Mouse (Mus musculus) intestine, postnatal 0 days (tissue): ENCODE data around the gene Olfr593. TPM values are rescaled to one million over a fixed set of nuclear protein-coding genes. Genes with fewer than 3 reads are reported as not detected.
"Not testable (repeated sequence)": the region's sequence is repeated elsewhere in the genome, so short reads cannot be mapped to it uniquely, and the experiment has no call there.

ENCODE experiments used
- ATAC-seq: fragments of 200-750 bp; cut with Nextera tagmentation; 2 replicates; pipeline ENCODE4 v1.8.0; 2017; ENCODE audit warnings: mild to moderate bottlenecking, moderate TSS enrichment, moderate library complexity
- H3K27ac ChIP-seq: fragments of 300-500 bp; sonication (generic); 2 replicates; pipeline ENCODE4 v1.5.1; 2014; ENCODE audit warnings: mild to moderate bottlenecking, low read depth, low read length, moderate library complexity
- H3K27me3 ChIP-seq: fragments of 300-500 bp; sonication (generic); replicated peaks from 2 replicates; pipeline ENCODE4 v1.6.1; 2014; ENCODE audit warnings: low read length, mixed read lengths; ENCODE audit not compliant: control insufficient read depth, insufficient read depth
- H3K36me3 ChIP-seq: fragments of 300-500 bp; sonication (generic); 2 replicates; pipeline ENCODE4 v1.6.1; 2014; ENCODE audit warnings: mild to moderate bottlenecking, moderate library complexity; ENCODE audit not compliant: control insufficient read depth, insufficient read depth
- H3K4me1 ChIP-seq: fragments of 300-500 bp; sonication (generic); replicated peaks from 2 replicates; pipeline ENCODE4 v1.6.1; 2014; ENCODE audit warnings: antibody characterized with exemption, low read length, mixed read lengths; ENCODE audit not compliant: control insufficient read depth, insufficient read depth
- H3K4me2 ChIP-seq: fragments of 300-500 bp; sonication (generic); replicated peaks from 2 replicates; pipeline ENCODE4 v1.6.1; 2014; ENCODE audit warnings: low read depth, mild to moderate bottlenecking, moderate library complexity
- H3K4me3 ChIP-seq: fragments of 300-500 bp; sonication (generic); 2 replicates; pipeline ENCODE4 v1.5.1; 2014; ENCODE audit warnings: low read depth, low read length
- H3K9ac ChIP-seq: fragments of 300-500 bp; sonication (generic); 2 replicates; pipeline ENCODE4 v1.6.1; 2014; ENCODE audit warnings: mild to moderate bottlenecking, low read depth, low read length
- H3K9me3 ChIP-seq: fragments of 300-500 bp; sonication (generic); 2 replicates; pipeline ENCODE4 v1.6.1; 2016; ENCODE audit warnings: mixed run types; ENCODE audit not compliant: control insufficient read depth
- CTCF ChIP-seq: sonication (generic); IDR thresholded peaks from 2 replicates; pipeline ENCODE4 v1.5.1; 2016; ENCODE audit warnings: low read depth, mild to moderate bottlenecking, control low read depth, antibody characterized with exemption, moderate library complexity
- WGBS: fragments of 180-500 bp; shearing (Covaris S2); extraction: QIAGEN DNeasy Blood & Tissue Kit; methylation state at CpG from one replicate; pipeline ENCODE4 v1.1.7; 2014; 5-methylcytosine and 5-hydroxymethylcytosine counted together
- microRNA-seq: library from miRNA; unstranded; fragments of <30 nt; microRNA quantifications from one replicate; pipeline ENCODE4, GENCODE M21; 2016
- polyA plus RNA-seq: library from polyadenylated mRNA; unstranded; fragments of >200 nt; fragmentation: Nextera tagmentation; extraction: Ambion mirVana; gene quantifications from 2 replicates; pipeline ENCODE4 v1.2.1, GENCODE M21; 2015

Olfr593 gene
- not detected in 2 replicates for polyA plus RNA-seq

- no peak for ATAC-seq
- 65% methylated on average over 1 of the region's 1 CpGs for WGBS
- no peaks in the 10 kb centered on the region for H3K27me3 ChIP-seq
- H3K4me2 ChIP-seq: no peak within 1 kb of the TSS
- no peak within 1 kb of the TSS for H3K27ac ChIP-seq
- H3K9ac ChIP-seq: no peak within 1 kb of the TSS
- no peaks in the 10 kb centered on the region for H3K4me1 ChIP-seq
- no peak for TF ChIP-seq CTCF
- H3K4me3 ChIP-seq: no peak within 1 kb of the TSS
- H3K36me3 ChIP-seq: no peaks in the 10 kb centered on the region
- H3K9me3 ChIP-seq: no peaks in the 10 kb centered on the region
Measured at GRCm38 (mm10) chr7:103211562-103211961, at the start of gene Olfr593. Gene Olfr593, plus strand, starts transcription at chr7:103211862.

GRCm38 (mm10) chr7:103169697-103170096 lies 42.0 kb upstream of the Olfr593 start:
- Histone ChIP-seq H3K36me3 (no peaks in the 10 kb centered on the region), H3K4me3 (no peak overlapping the region), H3K4me2 (no peak overlapping the region), H3K9me3 (no peaks in the 10 kb centered on the region), H3K4me1 (no peaks in the 10 kb centered on the region), H3K9ac (no peak overlapping the region), H3K27ac (no peak overlapping the region), H3K27me3 (no peaks in the 10 kb centered on the region)
- no peak for TF ChIP-seq CTCF
- WGBS: 76% methylated on average over 5 of the region's 5 CpGs
- ATAC-seq: no peak

GRCm38 (mm10) chr7:103178240-103178639 lies 33.4 kb upstream of the Olfr593 start, which contains the start of gene Olfr591:
Gene Olfr591, minus strand, starts transcription at chr7:103178340.
- ATAC-seq: no peak
- Histone ChIP-seq H3K4me3 (no peak within 1 kb of the TSS), H3K27me3 (no peaks in the 10 kb centered on the region), H3K4me1 (no peaks in the 10 kb centered on the region), H3K36me3 (no peaks in the 10 kb centered on the region), H3K9me3 (no peaks in the 10 kb centered on the region), H3K27ac (no peak within 1 kb of the TSS), H3K4me2 (no peak within 1 kb of the TSS), H3K9ac (no peak within 1 kb of the TSS)
- no peak for TF ChIP-seq CTCF
- WGBS: 93% methylated on average over 1 of the region's 1 CpGs

GRCm38 (mm10) chr7:103184503-103184902 lies 27.2 kb upstream of the Olfr593 start, which contains the start of gene Olfr592:
Gene Olfr592, plus strand, starts transcription at chr7:103184803.
- H3K9ac ChIP-seq, H3K27me3 ChIP-seq, ATAC-seq, H3K27ac ChIP-seq, H3K4me1 ChIP-seq, H3K4me3 ChIP-seq, H3K4me2 ChIP-seq, H3K9me3 ChIP-seq, H3K36me3 ChIP-seq: not testable (repeated sequence)
- 69% methylated on average over 1 of the region's 1 CpGs for WGBS

GRCm38 (mm10) chr7:103212050-103212449 lies 388 bp downstream of the Olfr593 start:
- 83% methylated on average over 5 of the region's 5 CpGs for WGBS
- H3K4me2 ChIP-seq, H3K4me1 ChIP-seq, H3K27ac ChIP-seq, H3K27me3 ChIP-seq, H3K4me3 ChIP-seq, H3K9me3 ChIP-seq, H3K9ac ChIP-seq, H3K36me3 ChIP-seq, ATAC-seq: not testable (repeated sequence)

- no peak within 1 kb of the TSS for H3K4me3 ChIP-seq
- no peaks in the 10 kb centered on the region for H3K9me3 ChIP-seq
- no peaks in the 10 kb centered on the region for H3K4me1 ChIP-seq
- no peak within 1 kb of the TSS for H3K27ac ChIP-seq
- H3K27me3 ChIP-seq: no peaks in the 10 kb centered on the region
- ATAC-seq: no peak
- no peaks in the 10 kb centered on the region for H3K36me3 ChIP-seq
- TF ChIP-seq CTCF: no peak
- no peak within 1 kb of the TSS for H3K9ac ChIP-seq
- H3K4me2 ChIP-seq: no peak within 1 kb of the TSS
Measured at GRCm38 (mm10) chr7:103216696-103217095, 5.0 kb downstream of the Olfr593 start, which contains the start of gene Olfr594. Gene Olfr594, plus strand, starts transcription at chr7:103216996.

- H3K4me3 ChIP-seq, ATAC-seq, H3K4me1 ChIP-seq, H3K27me3 ChIP-seq, H3K27ac ChIP-seq, H3K4me2 ChIP-seq, H3K9me3 ChIP-seq, H3K9ac ChIP-seq, H3K36me3 ChIP-seq: not testable (repeated sequence)
Measured at GRCm38 (mm10) chr7:103252405-103252804, 40.7 kb downstream of the Olfr593 start, which contains the start of gene Usp17ld. Gene Usp17ld, minus strand, starts transcription at chr7:103252505.

Small RNA genes within 50 kb of the gene (microRNA-seq; reads per million reads assigned to microRNA genes)
- not detected for gene Gm25171

Other genes starting within 250 kb of the Olfr593 start
- gene Olfr576, start 249.2 kb upstream of the Olfr593 start, polyA plus RNA-seq: not detected in 2 replicates
- gene Olfr577, start 235.9 kb upstream of the Olfr593 start, polyA plus RNA-seq: not detected in 2 replicates
- gene Olfr578, start 222.5 kb upstream of the Olfr593 start, polyA plus RNA-seq: not detected in 2 replicates
- not detected in 2 replicates for gene Olfr582, start 173.8 kb upstream of the Olfr593 start, polyA plus RNA-seq
- gene Olfr583, start 160.6 kb upstream of the Olfr593 start, polyA plus RNA-seq: not detected in 2 replicates
- gene Olfr584, start 130.0 kb upstream of the Olfr593 start, polyA plus RNA-seq: not detected in 2 replicates
- gene Olfr585, start 114.1 kb upstream of the Olfr593 start, polyA plus RNA-seq: not detected in 2 replicates
- not detected in 2 replicates for gene Olfr586, start 86.2 kb upstream of the Olfr593 start, polyA plus RNA-seq
- gene Olfr588-ps1, start 71.0 kb upstream of the Olfr593 start, polyA plus RNA-seq: not detected in 2 replicates
- gene Olfr589, start 55.5 kb upstream of the Olfr593 start, polyA plus RNA-seq: not detected in 2 replicates
- gene Olfr591, start 33.5 kb upstream of the Olfr593 start, polyA plus RNA-seq: not detected in 2 replicates
- gene Olfr592, start 27.1 kb upstream of the Olfr593 start, polyA plus RNA-seq: not detected in 2 replicates
- gene Olfr594, start 5.1 kb downstream of the Olfr593 start, polyA plus RNA-seq: not detected in 2 replicates
- not detected in 2 replicates for gene Usp17ld, start 40.6 kb downstream of the Olfr593 start, polyA plus RNA-seq
- not detected in 2 replicates for gene Olfr596, start 93.8 kb downstream of the Olfr593 start, polyA plus RNA-seq
- gene Olfr597, start 104.5 kb downstream of the Olfr593 start, polyA plus RNA-seq: not detected in 2 replicates
- gene Olfr598, start 111.7 kb downstream of the Olfr593 start, polyA plus RNA-seq: not detected in 2 replicates
- not detected in 2 replicates for gene Olfr599, start 124.1 kb downstream of the Olfr593 start, polyA plus RNA-seq
- gene Olfr600, start 137.8 kb downstream of the Olfr593 start, polyA plus RNA-seq: not detected in 2 replicates
- not detected in 2 replicates for gene Olfr601, start 150.8 kb downstream of the Olfr593 start, polyA plus RNA-seq
- not detected in 2 replicates for gene Olfr603, start 174.3 kb downstream of the Olfr593 start, polyA plus RNA-seq
- not detected in 2 replicates for gene Usp17lc, start 203.2 kb downstream of the Olfr593 start, polyA plus RNA-seq
- not detected in 2 replicates for gene Olfr605, start 233.6 kb downstream of the Olfr593 start, polyA plus RNA-seq
- not detected in 2 replicates for gene Olfr606, start 237.2 kb downstream of the Olfr593 start, polyA plus RNA-seq